24 mouse cellular contexts compared by ENCODE assay signal in the genomic region with DNA sequence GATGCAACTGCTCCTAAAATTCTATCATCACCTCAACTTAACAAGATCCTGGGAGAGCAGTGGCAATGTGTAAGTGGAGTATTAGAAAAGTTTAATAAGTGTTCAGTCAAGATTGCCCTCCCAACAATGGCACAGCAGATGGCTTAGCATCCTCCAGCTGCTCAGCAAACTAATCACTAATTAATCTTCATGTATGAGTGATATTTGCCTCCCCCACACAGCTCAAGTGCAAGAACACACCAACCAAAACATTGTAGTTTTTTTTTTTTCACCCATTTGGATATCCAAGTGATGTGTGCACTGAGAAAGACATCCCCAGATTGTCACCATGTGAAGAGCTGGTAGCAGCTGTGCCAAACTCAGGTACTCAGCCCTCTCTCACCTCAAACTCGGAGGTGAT.
DNase-seq lines count a peak whose midpoint lies in the region; ATAC-seq and TF ChIP-seq lines count a peak whose summit lies in the region.
"Had no signal": no experiment of that assay in that cellular context is flagged by ENCODE, and none has a peak within 500 bp of the region (broad histone marks: within the 10 kb centered on the region; RNA-seq: fewer than 3 reads in every experiment).

No protein-coding gene starts in this region.

- TF ChIP-seq CTCF in forebrain, postnatal 0 days (IDR thresholded peaks at IDR 0.05; ENCODE audit: low read depth): no peak

- WGBS in forebrain, embryonic 12.5 days: 83% methylated on average over 1 of the region's 1 CpGs
- WGBS in forebrain, postnatal 0 days: 73% methylated on average over 1 of the region's 1 CpGs
- 85% methylated on average over 1 of the region's 1 CpGs for WGBS in midbrain, embryonic 12.5 days
- 83% methylated on average over 1 of the region's 1 CpGs for WGBS in midbrain, embryonic 11.5 days
- 55% methylated on average over 1 of the region's 1 CpGs for WGBS in forebrain, embryonic 14.5 days

- ATAC-seq in forebrain, embryonic 12.5 days (ENCODE audit: low FRiP score): peak; percentile 68; the same call in 1 of the 2 replicates
- no peak for ATAC-seq in forebrain, postnatal 0 days
- peak; percentile 19; the same call in 1 of the 2 replicates for ATAC-seq in midbrain, embryonic 12.5 days (ENCODE audit: low FRiP score, low read depth)
- no peak for ATAC-seq in midbrain, embryonic 11.5 days (ENCODE audit: low FRiP score)
- ATAC-seq in forebrain, embryonic 14.5 days: peak; percentile 55
- ATAC-seq: intestine, postnatal 0 days; liver, postnatal 0 days; lung, postnatal 0 days; midbrain, embryonic 15.5 days had no signal

- no peaks in the 10 kb centered on the region for H3K9me3 ChIP-seq in forebrain, embryonic 12.5 days
- H3K9me3 ChIP-seq in forebrain, postnatal 0 days (ENCODE audit: low read length): no peaks in the 10 kb centered on the region
- H3K9me3 ChIP-seq in midbrain, embryonic 12.5 days: no peaks in the 10 kb centered on the region
- H3K9me3 ChIP-seq in midbrain, embryonic 11.5 days (ENCODE audit: control insufficient read depth, low read length): no peaks in the 10 kb centered on the region
- no peaks in the 10 kb centered on the region for H3K9me3 ChIP-seq in forebrain, embryonic 14.5 days (replicated peaks; ENCODE audit: control insufficient read depth, low read length)
- H3K9me3 ChIP-seq: embryonic facial prominence, embryonic 13.5 days; midbrain, embryonic 15.5 days; neural tube, embryonic 13.5 days had no signal

- H3K36me3 ChIP-seq in forebrain, embryonic 12.5 days (replicated peaks): no peaks in the 10 kb centered on the region
- no peaks in the 10 kb centered on the region for H3K36me3 ChIP-seq in forebrain, postnatal 0 days (ENCODE audit: insufficient read depth)
- no peaks in the 10 kb centered on the region for H3K36me3 ChIP-seq in midbrain, embryonic 12.5 days
- H3K36me3 ChIP-seq in midbrain, embryonic 11.5 days (ENCODE audit: control insufficient read depth, insufficient read depth, low read length): no peaks in the 10 kb centered on the region
- no peaks in the 10 kb centered on the region for H3K36me3 ChIP-seq in forebrain, embryonic 14.5 days (ENCODE audit: control insufficient read depth, insufficient read depth, low read length)
- H3K36me3 ChIP-seq: embryonic facial prominence, embryonic 13.5 days; midbrain, embryonic 15.5 days; neural tube, embryonic 13.5 days had no signal

- no peak overlapping the region for H3K4me2 ChIP-seq in forebrain, embryonic 12.5 days
- H3K4me2 ChIP-seq in forebrain, postnatal 0 days (ENCODE audit: low read depth): no peak overlapping the region
- H3K4me2 ChIP-seq in midbrain, embryonic 12.5 days (replicated peaks): no peak overlapping the region
- no peak overlapping the region for H3K4me2 ChIP-seq in midbrain, embryonic 11.5 days
- no peak overlapping the region for H3K4me2 ChIP-seq in forebrain, embryonic 14.5 days (ENCODE audit: low read length)
- H3K4me2 ChIP-seq: embryonic facial prominence, embryonic 13.5 days; midbrain, embryonic 15.5 days; neural tube, embryonic 13.5 days had no signal

- DNase-seq in forebrain, postnatal 0 days: no peak
- DNase-seq in midbrain, embryonic 11.5 days (ENCODE audit: low spot score, missing footprints): no peak
- DNase-seq in forebrain, embryonic 14.5 days (ENCODE audit: low spot score): peak; percentile 33
- peak; percentile 25 for DNase-seq in layer of hippocampus, adult 9-11 months
- DNase-seq in adrenal gland, postnatal 4 days (ENCODE audit: low spot score in 2 of 2): no peak
- DNase-seq in cerebellum, adult 11-12 months: no peak
- DNase-seq: adrenal gland, postnatal 14 days; cerebellum, adult 11 months; cerebellum, postnatal 10 days; gastrocnemius, adult 2 months; kidney, postnatal 4 days; liver, postnatal 0 days; right cerebral cortex, adult 18-20 months; right cerebral cortex, postnatal 4 days; thymus, postnatal 25 days had no signal

- no peaks in the 10 kb centered on the region for H3K4me1 ChIP-seq in forebrain, embryonic 12.5 days
- H3K4me1 ChIP-seq in forebrain, postnatal 0 days (ENCODE audit: insufficient read depth): no peaks in the 10 kb centered on the region
- no peaks in the 10 kb centered on the region for H3K4me1 ChIP-seq in midbrain, embryonic 12.5 days
- no peaks in the 10 kb centered on the region for H3K4me1 ChIP-seq in midbrain, embryonic 11.5 days (ENCODE audit: control insufficient read depth, insufficient read depth, low read length)
- no peaks in the 10 kb centered on the region for H3K4me1 ChIP-seq in forebrain, embryonic 14.5 days (ENCODE audit: control insufficient read depth, insufficient read depth, low read length)
- H3K4me1 ChIP-seq: embryonic facial prominence, embryonic 13.5 days; midbrain, embryonic 15.5 days; neural tube, embryonic 13.5 days had no signal

- H3K9ac ChIP-seq in forebrain, embryonic 12.5 days: no peak overlapping the region
- no peak overlapping the region for H3K9ac ChIP-seq in forebrain, postnatal 0 days
- no peak overlapping the region for H3K9ac ChIP-seq in midbrain, embryonic 12.5 days (replicated peaks)
- no peak overlapping the region for H3K9ac ChIP-seq in midbrain, embryonic 11.5 days (ENCODE audit: low read length)
- no peak overlapping the region for H3K9ac ChIP-seq in forebrain, embryonic 14.5 days (ENCODE audit: low read length)
- H3K9ac ChIP-seq: embryonic facial prominence, embryonic 13.5 days; liver, postnatal 0 days; midbrain, embryonic 15.5 days; neural tube, embryonic 13.5 days had no signal

- H3K27me3 ChIP-seq in forebrain, embryonic 12.5 days: no peaks in the 10 kb centered on the region
- H3K27me3 ChIP-seq in forebrain, postnatal 0 days (ENCODE audit: insufficient read depth, low read length): no peaks in the 10 kb centered on the region
- no peaks in the 10 kb centered on the region for H3K27me3 ChIP-seq in midbrain, embryonic 12.5 days
- no peaks in the 10 kb centered on the region for H3K27me3 ChIP-seq in midbrain, embryonic 11.5 days (ENCODE audit: control insufficient read depth, insufficient read depth, low read length)
- no peaks in the 10 kb centered on the region for H3K27me3 ChIP-seq in forebrain, embryonic 14.5 days (replicated peaks; ENCODE audit: control insufficient read depth, insufficient read depth, low read length)
- H3K27me3 ChIP-seq: embryonic facial prominence, embryonic 13.5 days; midbrain, embryonic 15.5 days; neural tube, embryonic 13.5 days had no signal

- no peak overlapping the region for H3K27ac ChIP-seq in forebrain, embryonic 12.5 days
- H3K27ac ChIP-seq in forebrain, postnatal 0 days (ENCODE audit: low read depth, low read length): no peak overlapping the region
- H3K27ac ChIP-seq in midbrain, embryonic 12.5 days (replicated peaks): no peak overlapping the region
- no peak overlapping the region for H3K27ac ChIP-seq in midbrain, embryonic 11.5 days (ENCODE audit: low read depth, low read length)
- no peak overlapping the region for H3K27ac ChIP-seq in forebrain, embryonic 14.5 days (ENCODE audit: low read depth, low read length)
- H3K27ac ChIP-seq: embryonic facial prominence, embryonic 13.5 days; gastrocnemius, adult 2 months; midbrain, embryonic 15.5 days; neural tube, embryonic 13.5 days had no signal

- H3K4me3 ChIP-seq in forebrain, embryonic 12.5 days (replicated peaks): no peak overlapping the region
- H3K4me3 ChIP-seq in forebrain, postnatal 0 days (ENCODE audit: low read depth, low read length): no peak overlapping the region
- no peak overlapping the region for H3K4me3 ChIP-seq in midbrain, embryonic 12.5 days
- no peak overlapping the region for H3K4me3 ChIP-seq in midbrain, embryonic 11.5 days (ENCODE audit: low read depth, low read length)
- H3K4me3 ChIP-seq in forebrain, embryonic 14.5 days (ENCODE audit: low read depth, low read length): no peak overlapping the region
- H3K4me3 ChIP-seq: embryonic facial prominence, embryonic 13.5 days; erythroblast, embryonic 14.5 days; gastrocnemius, adult 2 months; midbrain, embryonic 15.5 days; myocyte; neural tube, embryonic 13.5 days had no signal

Comparison
In these comparisons a context has a peak if more than half of its experiments do, and no peak if none do; other contexts are left out.
1. ATAC-seq: peak in forebrain, embryonic 12.5 days (single experiment), midbrain, embryonic 12.5 days (single experiment) and forebrain, embryonic 14.5 days (single experiment); none in forebrain, postnatal 0 days (single experiment) and midbrain, embryonic 11.5 days (single experiment).
2. DNase-seq: peak in forebrain, embryonic 14.5 days (single experiment) and layer of hippocampus, adult 9-11 months (single experiment); none in forebrain, postnatal 0 days (single experiment), midbrain, embryonic 11.5 days (single experiment), adrenal gland, postnatal 4 days (0 of 2) and cerebellum, adult 11-12 months (single experiment).